Mouse (Mus musculus): Measurements from ENCODE around the gene Ak2.

Gene Ak2

GRCm38 (mm10) chr4:129017150-129017549 lies 25.4 kb downstream of the Ak2 start:
- DNase-seq: no peak

DNA sequence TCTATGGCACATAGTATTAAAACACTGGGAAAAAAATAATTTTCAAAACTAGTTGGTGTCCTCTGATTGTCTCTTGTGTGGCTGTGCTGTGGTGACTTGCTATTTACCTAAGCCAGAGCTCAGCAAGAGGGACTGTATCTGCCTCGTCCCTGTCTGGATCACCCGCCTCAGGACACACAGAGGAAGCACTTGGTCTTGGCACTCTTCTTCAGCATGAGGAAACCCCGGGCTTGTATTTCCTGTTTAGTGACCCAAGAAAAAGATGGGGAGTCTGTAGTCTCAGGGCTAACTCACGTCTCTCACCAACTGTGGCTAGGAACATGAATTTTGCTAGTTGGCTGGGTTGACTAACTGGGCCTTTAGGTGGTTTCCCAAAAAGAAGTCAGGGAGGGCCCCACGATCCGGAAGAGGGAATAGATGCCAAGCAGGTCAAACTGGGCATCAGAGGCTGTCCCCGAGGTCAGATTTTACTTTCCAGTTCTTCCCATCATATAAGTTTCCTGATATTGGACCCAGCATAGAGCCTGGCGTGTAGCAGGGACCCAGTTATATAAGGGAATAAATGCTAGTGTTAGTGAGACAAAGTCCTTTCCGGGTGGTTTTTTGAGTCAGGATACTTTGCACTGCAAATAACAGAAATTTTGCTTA lies 27.2 kb downstream of the Ak2 start:
- DNase-seq: no peak

DNA sequence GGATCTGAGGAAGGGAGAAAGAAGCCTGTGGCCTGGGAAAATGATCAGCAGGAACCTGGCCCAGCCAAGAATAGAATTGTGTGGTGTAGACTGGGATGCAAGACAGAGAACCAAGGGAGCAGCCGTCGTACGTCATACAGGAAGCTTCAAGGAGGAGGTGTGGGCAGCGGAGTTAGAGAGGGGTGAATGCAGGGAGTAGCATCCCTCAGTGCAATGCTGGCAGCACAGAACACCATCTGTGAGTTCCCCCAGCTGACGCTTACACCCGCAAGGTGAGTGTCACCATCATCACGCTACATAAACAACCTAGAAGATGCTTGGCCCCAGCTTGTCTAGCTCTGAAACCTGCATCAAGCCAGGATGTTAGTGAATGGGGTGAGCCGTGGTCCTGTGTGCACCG lies 28.0 kb downstream of the Ak2 start:
- no peak for DNase-seq

GRCm38 (mm10) chr4:129020454-129020853 lies 28.7 kb downstream of the Ak2 start:
- peak; percentile 92 for DNase-seq

- DNase-seq: no peak
Observed at GRCm38 (mm10) chr4:129021426-129021825, 29.7 kb downstream of the Ak2 start.

DNA sequence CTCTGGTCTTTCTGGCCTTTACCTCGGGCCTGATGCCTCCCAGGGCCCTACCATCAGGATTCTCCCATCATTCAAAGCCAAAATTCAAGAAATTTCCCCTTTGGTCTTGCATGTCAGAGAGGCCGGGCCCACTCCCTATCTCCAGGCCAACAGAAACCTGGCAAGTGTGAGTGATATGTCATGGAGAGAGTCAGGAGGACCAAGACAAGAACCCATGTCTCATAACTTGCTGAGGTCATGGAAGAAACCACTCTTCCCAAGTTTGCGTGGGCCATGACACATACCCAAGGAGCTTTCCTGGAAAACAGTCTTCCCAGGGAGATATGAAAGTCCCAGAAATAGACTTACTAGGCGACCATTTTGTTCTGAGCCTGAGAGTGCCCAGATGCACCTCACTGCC lies 30.1 kb downstream of the Ak2 start:
- no peak for DNase-seq

DNA sequence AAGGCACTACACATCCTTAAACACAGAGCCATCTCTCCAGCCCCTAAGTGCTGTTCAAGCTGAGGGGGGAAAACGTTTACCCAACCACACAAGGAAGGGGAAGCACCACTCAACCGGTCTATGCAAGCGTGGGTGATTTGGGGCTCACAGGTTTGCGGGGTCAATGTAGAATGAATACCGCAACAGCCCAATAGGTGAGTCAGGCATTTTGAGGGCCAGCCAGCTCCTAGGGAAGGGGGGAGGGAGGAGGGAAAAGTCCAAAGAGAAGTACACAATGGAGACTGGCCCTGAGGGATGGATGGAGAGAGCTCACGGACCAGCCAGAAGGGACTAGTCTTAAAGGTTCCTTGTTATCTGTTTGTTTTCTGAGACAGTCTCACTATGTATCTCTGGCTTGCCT lies 32.1 kb downstream of the Ak2 start:
- DNase-seq: no peak

DNA sequence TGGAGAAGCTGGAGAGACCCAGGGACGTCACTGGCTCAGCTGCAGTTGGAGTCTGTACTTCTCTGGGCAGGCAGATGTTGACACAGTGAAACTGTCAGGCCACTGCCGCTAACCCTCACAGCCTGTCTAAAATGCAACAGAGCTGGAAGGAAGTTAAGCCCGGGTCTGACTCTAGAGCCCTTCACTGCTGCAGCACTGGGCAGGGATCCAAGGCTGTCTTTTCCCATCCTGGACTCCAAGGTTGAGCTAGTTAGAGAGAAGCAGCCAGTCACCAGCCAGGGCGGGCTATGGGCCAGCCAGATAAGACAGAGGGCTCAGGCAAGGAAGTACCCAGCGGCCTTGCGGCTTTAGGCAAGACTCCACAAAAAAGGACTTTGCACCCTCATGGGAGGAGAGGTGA lies 33.0 kb downstream of the Ak2 start:
- peak; percentile 90 for DNase-seq

- no peak for DNase-seq
Observed at GRCm38 (mm10) chr4:129025707-129026106, 33.9 kb downstream of the Ak2 start.

DNA sequence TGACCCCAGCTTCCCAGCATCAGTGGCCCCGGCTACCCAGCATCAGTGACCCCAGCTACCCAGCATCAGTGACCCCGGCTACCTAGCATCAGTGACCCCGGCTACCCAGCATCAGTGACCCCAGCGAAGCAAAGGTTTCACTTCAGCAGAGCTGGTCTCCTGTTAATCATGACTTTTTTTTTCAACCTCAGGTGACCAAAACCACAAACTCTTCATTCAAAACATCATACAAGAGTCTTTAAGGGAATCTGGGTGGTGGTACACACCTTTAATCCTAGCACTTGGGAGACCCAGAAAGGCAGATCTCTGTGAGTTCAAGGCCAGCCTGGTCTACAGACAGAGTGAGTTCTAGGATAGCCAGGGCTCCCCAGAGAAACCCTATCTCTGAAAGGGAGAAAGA lies 39.0 kb downstream of the Ak2 start:
- no peak for DNase-seq

DNA sequence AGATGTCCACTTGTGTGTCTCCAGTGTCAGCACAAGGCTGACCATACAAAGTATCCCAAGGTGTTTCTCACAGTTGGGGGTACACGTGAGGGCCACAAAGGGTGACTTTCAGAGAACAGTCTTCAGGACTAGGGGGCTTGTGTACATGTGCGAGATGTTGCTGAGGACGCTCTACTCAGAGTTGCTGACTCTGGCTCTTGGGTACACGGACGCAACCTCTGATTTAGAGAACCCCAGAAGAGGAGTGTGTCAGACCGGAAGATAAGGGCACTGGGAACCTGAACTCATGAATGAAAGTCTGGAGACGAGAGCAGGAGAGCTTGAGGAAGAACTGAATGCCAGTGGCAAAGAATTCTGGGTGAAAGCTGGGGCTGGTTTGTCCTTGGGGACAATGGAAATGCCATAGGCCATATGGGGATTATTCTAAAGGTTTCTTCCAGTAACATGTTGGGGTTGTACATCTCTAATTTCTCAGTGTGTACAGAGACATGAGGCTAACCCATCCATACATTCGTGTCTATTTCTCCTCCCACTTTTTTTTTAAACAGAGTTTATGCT lies 39.7 kb downstream of the Ak2 start:
- no peak for DNase-seq

- no peak for DNase-seq
Observed at GRCm38 (mm10) chr4:129032133-129032962, 40.6 kb downstream of the Ak2 start.

DNA sequence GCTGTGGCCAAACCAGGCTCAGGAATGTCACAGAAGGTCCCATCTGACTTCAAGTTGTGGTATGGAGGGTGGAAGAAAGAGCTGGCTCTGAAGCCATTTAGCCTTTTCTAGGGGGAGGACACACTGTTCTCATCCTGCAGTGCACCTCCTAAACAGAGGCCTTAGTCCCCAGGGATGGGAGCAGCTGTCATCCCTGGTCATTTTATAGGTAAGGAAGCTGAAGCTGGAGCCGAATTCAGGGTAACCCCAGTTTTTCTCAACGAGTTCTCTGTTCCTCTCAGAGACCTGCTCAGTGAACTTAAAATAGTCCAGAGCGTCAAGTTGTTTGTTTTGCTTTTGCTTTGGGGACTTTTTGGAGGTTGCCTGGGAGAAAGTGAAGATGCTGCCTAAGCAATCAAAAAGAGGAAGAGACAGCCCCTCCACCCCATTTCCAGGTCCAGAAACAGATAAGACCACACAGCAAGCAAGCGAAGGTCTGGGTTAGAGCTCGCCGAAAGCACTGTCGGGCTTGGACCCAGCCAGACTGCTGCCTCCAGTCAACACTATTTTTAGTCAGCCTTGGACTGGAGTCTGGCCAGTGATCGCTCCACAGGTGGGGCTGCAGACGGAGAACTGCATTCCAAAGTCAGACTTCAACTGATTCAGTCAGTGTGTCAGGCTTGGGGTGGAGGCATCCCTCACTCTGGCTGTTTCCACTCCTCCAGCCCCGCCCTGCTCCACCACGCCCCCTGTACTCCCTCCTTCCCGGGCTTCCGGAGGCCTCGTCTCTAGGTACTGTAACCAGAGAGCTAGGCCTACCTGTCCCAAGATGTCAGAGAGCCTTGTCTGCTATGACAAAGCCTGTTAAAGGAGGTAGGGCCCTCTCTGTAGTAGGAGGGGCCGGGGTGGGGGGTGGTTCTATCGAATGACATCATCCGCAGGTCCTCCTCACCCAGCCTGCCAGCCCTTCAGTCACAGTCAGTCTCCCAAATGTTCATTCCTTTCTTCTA lies 41.5 kb downstream of the Ak2 start:
- DNase-seq: peak; percentile 83

- no peak for DNase-seq
Observed at GRCm38 (mm10) chr4:129034224-129034623, 42.5 kb downstream of the Ak2 start.

- DNase-seq: peak; percentile 70
Observed at GRCm38 (mm10) chr4:129034706-129035660, 43.2 kb downstream of the Ak2 start.

DNA sequence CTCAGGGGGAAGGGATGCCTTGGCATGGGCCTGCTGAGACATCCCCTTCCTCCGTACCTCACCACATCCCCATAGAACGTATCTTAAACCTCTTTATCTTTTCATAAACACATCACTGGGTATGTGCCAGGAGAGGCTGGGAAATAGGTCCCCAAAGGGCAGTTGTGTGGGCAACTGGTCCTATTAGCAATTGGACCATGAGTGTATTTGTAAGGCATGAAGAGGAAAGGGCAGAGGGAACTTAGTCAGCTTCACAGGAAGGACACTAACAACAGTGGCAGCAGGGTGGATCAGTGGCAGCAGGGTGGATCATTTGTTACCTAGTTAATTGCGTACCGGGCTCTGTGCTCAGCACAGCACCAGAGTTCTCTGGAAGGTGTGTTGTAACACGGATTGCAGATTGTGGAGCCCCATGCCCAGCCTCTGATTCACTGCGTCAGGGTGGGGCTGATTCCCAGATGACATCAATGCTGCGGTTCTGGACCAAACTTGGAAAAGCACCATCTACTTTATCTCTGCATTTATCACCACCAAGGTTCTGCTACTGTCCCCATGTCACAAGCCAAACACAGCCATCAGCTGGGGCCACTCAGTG lies 44.2 kb downstream of the Ak2 start:
- DNase-seq: no peak

DNA sequence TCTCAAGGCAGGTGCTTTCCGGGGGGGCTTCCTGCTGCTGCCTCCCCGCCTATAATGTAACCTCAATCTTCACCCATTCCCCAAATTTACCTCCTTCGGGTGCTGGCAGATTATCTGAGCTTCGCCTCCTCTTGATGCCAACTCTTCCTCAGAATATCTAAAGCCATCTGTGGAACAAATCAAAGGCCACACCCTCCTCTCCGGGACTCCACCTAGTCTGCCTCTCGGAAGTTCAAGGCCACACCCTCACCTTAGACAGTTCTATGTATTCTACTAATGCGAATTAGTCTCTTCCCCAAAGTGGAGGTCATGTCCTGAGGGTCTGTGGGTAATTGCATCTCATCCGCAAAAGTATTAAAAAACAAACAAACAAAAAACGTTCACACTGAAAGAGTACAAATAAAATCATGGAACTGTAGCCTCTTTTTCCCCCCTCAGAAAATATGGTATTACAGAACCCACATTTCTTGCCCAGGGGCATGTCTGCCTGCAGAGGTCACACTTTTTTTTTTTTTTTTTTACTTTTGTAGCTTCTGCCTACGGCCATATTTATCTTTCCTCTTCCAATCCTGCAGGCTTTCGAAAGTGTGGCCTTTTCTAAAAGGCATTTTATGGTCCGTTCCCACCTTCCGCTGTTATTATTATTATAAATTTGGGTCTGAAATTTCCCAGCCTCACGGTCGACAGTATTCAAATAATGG lies 56.1 kb downstream of the Ak2 start:
- no peak for DNase-seq

- peak; percentile 65 for DNase-seq
Observed at GRCm38 (mm10) chr4:129048501-129049305, 56.9 kb downstream of the Ak2 start.

GRCm38 (mm10) chr4:129049306-129050011 lies 57.7 kb downstream of the Ak2 start:
- no peak for DNase-seq

Data from kidney, postnatal 14 days (tissue).